Mouse (Mus musculus): ENCODE data around the gene Gm45062. TPM values are rescaled to one million over a fixed set of nuclear protein-coding genes. Genes with fewer than 3 reads are reported as not detected.

The Gm45062 gene
- polyA plus RNA-seq, 1 experiment from 2014 or later = 15.4 TPM

- WGBS = 83% methylated on average over 5 of the region's 5 CpGs
- ATAC-seq (ENCODE audit: low FRiP score, low TSS enrichment) (no peak), DNase-seq (no peak)
- no peak overlapping the region for H3K9ac ChIP-seq (replicated peaks; ENCODE audit: low read length)
- H3K4me2 ChIP-seq (ENCODE audit: low read length) = no peak overlapping the region
- 0 out of 2 replicates have a peak, but pooled peaks cover 8% of the 10 kb centered on the region for H3K4me1 ChIP-seq (ENCODE audit: control insufficient read depth, insufficient read depth, low read length)
- H3K36me3 ChIP-seq (ENCODE audit: control insufficient read depth, insufficient read depth, low read length) = no peaks in the 10 kb centered on the region
- no peak overlapping the region for H3K4me3 ChIP-seq (replicated peaks; ENCODE audit: low read depth, low read length)
- H3K9me3 ChIP-seq (ENCODE audit: control insufficient read depth, low read length) = no peaks in the 10 kb centered on the region
- H3K27me3 ChIP-seq (ENCODE audit: control insufficient read depth, insufficient read depth, low read length) = no peaks in the 10 kb centered on the region
- no peak overlapping the region for H3K27ac ChIP-seq (replicated peaks; ENCODE audit: low read depth, low read length)
Observed at GRCm38 (mm10) chr6:8421421-8421820, 162.2 kb downstream of the Gm45062 start.

GRCm38 (mm10) chr6:8421959-8422581 lies 162.8 kb downstream of the Gm45062 start:
- Histone ChIP-seq H3K4me3 (replicated peaks; ENCODE audit: low read depth, low read length) (no peak overlapping the region), H3K4me2 (ENCODE audit: low read length) (no peak overlapping the region), H3K4me1 (ENCODE audit: control insufficient read depth, insufficient read depth, low read length) (0 out of 2 replicates have a peak, but pooled peaks cover 8% of the 10 kb centered on the region), H3K9me3 (ENCODE audit: control insufficient read depth, low read length) (no peaks in the 10 kb centered on the region), H3K36me3 (ENCODE audit: control insufficient read depth, insufficient read depth, low read length) (no peaks in the 10 kb centered on the region), H3K27ac (replicated peaks; ENCODE audit: low read depth, low read length) (no peak overlapping the region), H3K27me3 (ENCODE audit: control insufficient read depth, insufficient read depth, low read length) (no peaks in the 10 kb centered on the region), H3K9ac (replicated peaks; ENCODE audit: low read length) (no peak overlapping the region)
- WGBS = 51% methylated on average over 10 of the region's 10 CpGs
- DNase-seq (peak; percentile 35), ATAC-seq (ENCODE audit: low FRiP score, low TSS enrichment) (peak; percentile 60; the same call in 1 of the 2 replicates)

- Histone ChIP-seq H3K9me3 (ENCODE audit: control insufficient read depth, low read length) (no peaks in the 10 kb centered on the region), H3K9ac (replicated peaks; ENCODE audit: low read length) (no peak overlapping the region), H3K4me2 (ENCODE audit: low read length) (no peak overlapping the region), H3K27me3 (ENCODE audit: control insufficient read depth, insufficient read depth, low read length) (no peaks in the 10 kb centered on the region), H3K36me3 (ENCODE audit: control insufficient read depth, insufficient read depth, low read length) (0 out of 2 replicates have a peak, but pooled peaks cover 4% of the 10 kb centered on the region), H3K4me1 (ENCODE audit: control insufficient read depth, insufficient read depth, low read length) (0 out of 2 replicates have a peak, but pooled peaks cover 8% of the 10 kb centered on the region), H3K4me3 (replicated peaks; ENCODE audit: low read depth, low read length) (no peak overlapping the region), H3K27ac (replicated peaks; ENCODE audit: low read depth, low read length) (no peak overlapping the region)
- ATAC-seq (ENCODE audit: low FRiP score, low TSS enrichment) (no peak), DNase-seq (no peak)
- 90% methylated on average over 2 of the region's 2 CpGs for WGBS
Observed at GRCm38 (mm10) chr6:8423142-8423541, 163.9 kb downstream of the Gm45062 start.

GRCm38 (mm10) chr6:8427692-8428091 lies 168.4 kb downstream of the Gm45062 start:
- no peak overlapping the region for H3K4me3 ChIP-seq (replicated peaks; ENCODE audit: low read depth, low read length)
- no peaks in the 10 kb centered on the region for H3K9me3 ChIP-seq (ENCODE audit: control insufficient read depth, low read length)
- H3K36me3 ChIP-seq (ENCODE audit: control insufficient read depth, insufficient read depth, low read length) = 0 out of 2 replicates have a peak, but pooled peaks cover 4% of the 10 kb centered on the region
- H3K9ac ChIP-seq (replicated peaks; ENCODE audit: low read length) = no peak overlapping the region
- no peak for DNase-seq
- peaks cover 3% of the 10 kb centered on the region; the same call in 1 of the 2 replicates for H3K4me1 ChIP-seq (ENCODE audit: control insufficient read depth, insufficient read depth, low read length)
- 92% methylated on average over 5 of the region's 5 CpGs for whole genome bisulfite sequencing
- H3K27ac ChIP-seq (replicated peaks; ENCODE audit: low read depth, low read length) = no peak overlapping the region
- no peak for ATAC-seq (ENCODE audit: low FRiP score, low TSS enrichment)
- no peak overlapping the region for H3K4me2 ChIP-seq (ENCODE audit: low read length)
- no peaks in the 10 kb centered on the region for H3K27me3 ChIP-seq (ENCODE audit: control insufficient read depth, insufficient read depth, low read length)

- H3K27ac ChIP-seq (replicated peaks; ENCODE audit: low read depth, low read length) = no peak overlapping the region
- no peaks in the 10 kb centered on the region for H3K27me3 ChIP-seq (ENCODE audit: control insufficient read depth, insufficient read depth, low read length)
- 97% methylated on average over 9 of the region's 9 CpGs for WGBS
- no peak overlapping the region for H3K4me2 ChIP-seq (ENCODE audit: low read length)
- no peaks in the 10 kb centered on the region for H3K9me3 ChIP-seq (ENCODE audit: control insufficient read depth, low read length)
- no peak for DNase-seq
- no peak overlapping the region for H3K9ac ChIP-seq (replicated peaks; ENCODE audit: low read length)
- no peak overlapping the region for H3K4me3 ChIP-seq (replicated peaks; ENCODE audit: low read depth, low read length)
- peaks cover 6% of the 10 kb centered on the region; the same call in 1 of the 2 replicates for H3K4me1 ChIP-seq (ENCODE audit: control insufficient read depth, insufficient read depth, low read length)
- peaks cover 4% of the 10 kb centered on the region; the same call in 1 of the 2 replicates for H3K36me3 ChIP-seq (ENCODE audit: control insufficient read depth, insufficient read depth, low read length)
- ATAC-seq (ENCODE audit: low FRiP score, low TSS enrichment) = no peak
Observed at GRCm38 (mm10) chr6:8430610-8431234, 171.5 kb downstream of the Gm45062 start.

- Histone ChIP-seq H3K9me3 (ENCODE audit: control insufficient read depth, low read length) (no peaks in the 10 kb centered on the region), H3K4me2 (ENCODE audit: low read length) (no peak overlapping the region), H3K27me3 (ENCODE audit: control insufficient read depth, insufficient read depth, low read length) (no peaks in the 10 kb centered on the region), H3K27ac (replicated peaks; ENCODE audit: low read depth, low read length) (no peak overlapping the region), H3K36me3 (ENCODE audit: control insufficient read depth, insufficient read depth, low read length) (no peaks in the 10 kb centered on the region; the same call in 1 of the 2 replicates), H3K4me3 (replicated peaks; ENCODE audit: low read depth, low read length) (no peak overlapping the region), H3K4me1 (ENCODE audit: control insufficient read depth, insufficient read depth, low read length) (peaks cover 6% of the 10 kb centered on the region; the same call in 1 of the 2 replicates), H3K9ac (replicated peaks; ENCODE audit: low read length) (no peak overlapping the region)
- 71% methylated on average over 9 of the region's 9 CpGs for WGBS
- ATAC-seq (ENCODE audit: low FRiP score, low TSS enrichment) (no peak), DNase-seq (no peak)
Observed at GRCm38 (mm10) chr6:8433179-8433578, 173.9 kb downstream of the Gm45062 start.

- Histone ChIP-seq H3K9ac (replicated peaks; ENCODE audit: low read length) (no peak overlapping the region), H3K4me3 (replicated peaks; ENCODE audit: low read depth, low read length) (no peak overlapping the region), H3K4me1 (ENCODE audit: control insufficient read depth, insufficient read depth, low read length) (peaks cover 3% of the 10 kb centered on the region; the same call in 1 of the 2 replicates), H3K4me2 (ENCODE audit: low read length) (no peak overlapping the region), H3K9me3 (ENCODE audit: control insufficient read depth, low read length) (no peaks in the 10 kb centered on the region), H3K27ac (replicated peaks; ENCODE audit: low read depth, low read length) (no peak overlapping the region), H3K36me3 (ENCODE audit: control insufficient read depth, insufficient read depth, low read length) (no peaks in the 10 kb centered on the region; the same call in 1 of the 2 replicates), H3K27me3 (ENCODE audit: control insufficient read depth, insufficient read depth, low read length) (no peaks in the 10 kb centered on the region)
- ATAC-seq (ENCODE audit: low FRiP score, low TSS enrichment) = no peak
- 95% methylated on average over 3 of the region's 3 CpGs for WGBS
- no peak for DNase-seq
Observed at GRCm38 (mm10) chr6:8437937-8438336, 178.7 kb downstream of the Gm45062 start.

- ATAC-seq (ENCODE audit: low FRiP score, low TSS enrichment) (no peak), DNase-seq (no peak)
- H3K4me2 ChIP-seq (ENCODE audit: low read length) = no peak overlapping the region
- H3K4me1 ChIP-seq (ENCODE audit: control insufficient read depth, insufficient read depth, low read length) = 0 out of 2 replicates have a peak, but pooled peaks cover 2% of the 10 kb centered on the region
- H3K4me3 ChIP-seq (replicated peaks; ENCODE audit: low read depth, low read length) = no peak overlapping the region
- 93% methylated on average over 3 of the region's 3 CpGs for WGBS
- no peak overlapping the region for H3K9ac ChIP-seq (replicated peaks; ENCODE audit: low read length)
- no peaks in the 10 kb centered on the region for H3K36me3 ChIP-seq (ENCODE audit: control insufficient read depth, insufficient read depth, low read length)
- no peaks in the 10 kb centered on the region for H3K27me3 ChIP-seq (ENCODE audit: control insufficient read depth, insufficient read depth, low read length)
- H3K9me3 ChIP-seq (ENCODE audit: control insufficient read depth, low read length) = no peaks in the 10 kb centered on the region
- H3K27ac ChIP-seq (replicated peaks; ENCODE audit: low read depth, low read length) = no peak overlapping the region
Observed at GRCm38 (mm10) chr6:8441814-8442213, 182.6 kb downstream of the Gm45062 start.

Measured in midbrain, embryonic 14.5 days (tissue).